Mouse (Mus musculus) macrophage (primary cell): Measurements from ENCODE around the gene Kbtbd4. TPM values are rescaled to one million over a fixed set of nuclear protein-coding genes. Genes with fewer than 3 reads are reported as not detected.

Experiments
- H3K27ac ChIP-seq: fragments of 350-480 bp; formaldehyde crosslinking; 2 replicates; pipeline ENCODE4 v1.9.0; 2021
- H3K36me3 ChIP-seq: fragments of 350-480 bp; formaldehyde crosslinking; 2 replicates; pipeline ENCODE4 v1.9.0; 2021; ENCODE audit errors: inconsistent target
- H3K4me3 ChIP-seq: fragments of 350-480 bp; formaldehyde crosslinking; 2 replicates; pipeline ENCODE4 v1.9.0; 2021; ENCODE audit errors: inconsistent target
- H3K79me2 ChIP-seq: fragments of 350-480 bp; formaldehyde crosslinking; 2 replicates; pipeline ENCODE4 v1.9.0; 2021; ENCODE audit errors: inconsistent target
- WGBS: methylation state at CpG from one replicate; pipeline ENCODE4 v1.1.7; 2026; ENCODE audit warnings: inconsistent platforms; ENCODE audit not compliant: missing documents; 5-methylcytosine and 5-hydroxymethylcytosine counted together
- polyA plus RNA-seq: library from polyadenylated mRNA; stranded (reverse); fragments of 250-400 nt; gene quantifications from 3 replicates; pipeline ENCODE4 v1.2.4, GENCODE M21; 2018; ENCODE audit warnings: inconsistent platforms
- total RNA-seq, 78 experiments: library from RNA; depleted of rRNA; stranded (reverse); fragments of 250-400 nt; gene quantifications; 1 replicate in 9 of 78; 2 replicates in 24 of 78; 3 replicates in 43 of 78; 4 replicates in 2 of 78; pipeline ENCODE4 v1.2.4; 2018; ENCODE audit warnings: inconsistent platforms in 56 of 78

Kbtbd4 gene
- total RNA-seq (2018; cell fraction: chromatin; rRNA removed): 10 to 100 TPM in 14 of 26 experiments, 1 to 10 TPM in 11, under 1 TPM in 1; 0.82 to 24.8 (median 12.2) TPM
- total RNA-seq (2018; cell fraction: cytosol; rRNA removed): 10 to 100 TPM in 22 of 26 experiments, 1 to 10 TPM in 4; 5.5 to 18.9 (median 14.1) TPM
- 10 to 100 TPM in 17 of 26 experiments, 1 to 10 TPM in 9; 3.5 to 23.2 (median 13.0) TPM for total RNA-seq (2018; cell fraction: nucleus; rRNA removed)
- 11.7 to 17.7 TPM (median 14.4 TPM) in 3 replicates for polyA plus RNA-seq

DNA sequence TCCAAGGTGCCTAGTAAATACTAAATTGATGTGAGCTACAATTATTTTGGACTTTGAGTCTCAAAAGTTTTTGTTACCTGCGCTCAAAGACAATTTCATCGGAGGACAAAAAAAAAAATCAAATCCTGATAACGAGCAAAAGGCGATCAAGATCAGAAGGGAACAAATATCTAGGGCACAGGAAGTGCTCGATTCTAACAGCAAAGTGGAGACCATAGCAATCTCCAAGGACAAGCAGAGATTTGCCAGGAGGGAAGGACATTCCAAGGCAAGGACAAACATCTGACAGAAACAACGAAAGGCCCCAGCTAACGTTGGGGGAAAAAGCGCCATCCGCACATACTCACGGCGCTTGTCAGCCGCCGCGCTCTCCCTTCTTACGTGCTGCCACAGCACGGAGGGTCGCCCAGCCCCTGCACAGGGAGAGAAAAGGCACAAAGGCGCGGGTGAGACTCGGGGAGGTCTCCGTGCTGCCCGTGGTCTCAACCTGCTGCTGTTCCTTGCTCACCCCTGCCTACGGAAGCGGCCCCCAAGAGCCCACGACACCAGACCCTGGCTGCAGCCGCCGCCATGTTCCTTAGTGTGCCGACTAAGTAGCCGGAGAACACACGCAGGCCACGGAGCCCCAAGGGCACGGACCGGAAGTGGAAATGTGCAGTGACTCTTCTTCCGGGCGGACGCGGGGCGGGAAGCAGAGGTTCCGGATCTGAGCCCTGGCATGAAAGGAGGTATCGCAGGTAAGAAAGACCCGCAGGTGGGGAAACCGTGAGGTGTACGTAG lies at the start of gene Kbtbd4, which contains the start of gene Ndufs3:
TSS of gene Kbtbd4 (plus strand) at position 665 of the 780 bp plus-strand sequence.
TSS of gene Ndufs3 (minus strand) at position 752 of the 780 bp plus-strand sequence.
- peaks cover 25% of the 10 kb centered on the region for H3K36me3 ChIP-seq
- WGBS: 3% methylated on average over 33 of the region's 43 CpGs

DNA sequence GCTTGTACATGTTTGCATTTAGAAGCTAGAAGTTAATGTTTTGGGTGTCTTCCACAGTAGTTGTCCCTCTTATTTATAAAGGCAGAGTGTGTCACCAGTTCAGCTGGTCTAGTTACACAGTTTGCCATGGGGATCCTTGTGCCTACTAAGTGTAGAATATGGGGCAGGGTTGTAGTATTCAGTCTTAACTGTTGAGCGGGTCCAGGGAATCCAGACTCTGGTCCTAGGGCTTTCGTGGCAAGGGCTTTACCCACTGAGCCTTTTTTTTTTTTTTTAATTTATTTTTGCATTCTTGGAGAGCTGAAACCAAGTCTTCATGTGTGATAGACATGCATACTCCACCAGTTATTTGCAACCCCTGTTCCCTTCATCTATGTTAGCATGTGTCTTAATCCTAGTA lies 43.1 kb upstream of the Kbtbd4 start:
- Histone ChIP-seq H3K79me2 (no peaks in the 10 kb centered on the region), H3K36me3 (peaks cover 78% of the 10 kb centered on the region), H3K4me3 (no peak overlapping the region), H3K27ac (no peak overlapping the region)
- 92% methylated on average over 2 of the region's 2 CpGs for WGBS

More for the DNA sequence above, at the start of gene Kbtbd4, which contains the start of gene Ndufs3:
- H3K27ac ChIP-seq: peak within 1 kb of the TSS; percentile 85
- H3K4me3 ChIP-seq: peak within 1 kb of the TSS; percentile 90
- peaks cover 44% of the 10 kb centered on the region for H3K79me2 ChIP-seq

DNA sequence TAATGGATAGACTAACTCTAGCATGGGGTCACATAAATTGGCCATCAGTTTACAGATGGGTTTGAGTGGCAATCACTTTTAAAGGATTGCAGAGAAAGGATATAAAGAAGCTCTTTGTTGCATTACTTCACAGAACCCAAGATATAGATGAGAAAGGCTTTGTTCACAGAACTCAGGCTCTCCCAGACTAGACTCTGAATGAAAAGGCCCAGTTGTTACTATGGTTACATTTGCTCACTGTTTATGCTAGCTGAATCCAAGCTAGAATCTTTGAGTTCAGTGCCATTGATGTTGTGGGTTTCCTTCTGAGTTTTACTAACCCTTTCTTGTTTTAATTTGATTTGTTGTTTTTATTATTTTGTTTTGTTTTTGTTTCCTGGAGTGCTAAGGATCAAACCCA lies 40.4 kb upstream of the Kbtbd4 start:
- Histone ChIP-seq H3K27ac (no peak overlapping the region), H3K36me3 (peaks cover 64% of the 10 kb centered on the region), H3K4me3 (no peak overlapping the region), H3K79me2 (no peaks in the 10 kb centered on the region)

DNA sequence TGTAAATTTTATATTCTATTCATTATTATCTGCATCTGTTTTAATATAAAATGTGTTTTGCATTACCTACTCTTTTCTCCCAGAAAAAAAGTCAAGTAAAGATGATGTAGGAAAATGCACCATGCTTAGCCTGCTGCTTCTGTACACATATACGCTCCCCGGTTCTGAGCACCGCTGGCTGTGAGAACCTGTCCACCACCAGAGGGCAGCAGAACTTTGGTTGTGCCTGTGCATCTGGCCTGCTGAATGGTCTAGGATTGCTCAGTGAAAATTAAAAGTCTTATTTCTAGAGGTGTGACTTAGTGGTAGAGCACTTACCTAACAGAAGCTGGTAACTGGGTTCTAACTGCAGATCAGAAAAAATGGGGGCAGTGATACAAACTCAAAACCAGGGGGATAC lies 38.0 kb upstream of the Kbtbd4 start:
- Histone ChIP-seq H3K36me3 (peaks cover 42% of the 10 kb centered on the region), H3K4me3 (no peak overlapping the region), H3K79me2 (no peaks in the 10 kb centered on the region), H3K27ac (no peak overlapping the region)
- 48% methylated on average over 3 of the region's 3 CpGs for WGBS

DNA sequence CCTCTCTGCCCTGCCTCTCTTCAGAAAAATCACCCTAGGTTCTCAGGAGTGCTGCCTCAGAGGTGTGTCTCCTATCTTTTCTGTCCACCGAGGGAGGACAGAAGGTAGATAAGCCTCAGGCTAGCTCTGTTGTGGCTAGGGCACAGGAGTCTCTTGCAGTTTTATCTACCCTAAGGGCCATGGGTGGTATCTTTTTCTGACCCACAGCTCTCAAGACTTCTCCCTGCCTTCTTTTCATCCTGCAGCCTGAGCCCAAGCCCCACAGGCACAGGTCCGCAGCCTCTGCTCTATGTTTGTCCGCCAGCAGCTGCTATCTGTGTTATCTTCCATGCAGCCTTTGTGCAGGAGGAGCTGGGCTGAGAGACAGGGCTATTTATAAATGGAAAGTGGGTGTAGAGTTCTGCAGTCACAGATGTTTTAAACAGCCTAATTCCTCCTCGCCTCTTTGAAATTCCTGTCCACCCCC lies 34.4 kb upstream of the Kbtbd4 start:
- Histone ChIP-seq H3K4me3 (no peak overlapping the region), H3K36me3 (peaks cover 11% of the 10 kb centered on the region), H3K79me2 (no peaks in the 10 kb centered on the region), H3K27ac (no peak overlapping the region)
- WGBS: 73% methylated on average over 4 of the region's 4 CpGs

DNA sequence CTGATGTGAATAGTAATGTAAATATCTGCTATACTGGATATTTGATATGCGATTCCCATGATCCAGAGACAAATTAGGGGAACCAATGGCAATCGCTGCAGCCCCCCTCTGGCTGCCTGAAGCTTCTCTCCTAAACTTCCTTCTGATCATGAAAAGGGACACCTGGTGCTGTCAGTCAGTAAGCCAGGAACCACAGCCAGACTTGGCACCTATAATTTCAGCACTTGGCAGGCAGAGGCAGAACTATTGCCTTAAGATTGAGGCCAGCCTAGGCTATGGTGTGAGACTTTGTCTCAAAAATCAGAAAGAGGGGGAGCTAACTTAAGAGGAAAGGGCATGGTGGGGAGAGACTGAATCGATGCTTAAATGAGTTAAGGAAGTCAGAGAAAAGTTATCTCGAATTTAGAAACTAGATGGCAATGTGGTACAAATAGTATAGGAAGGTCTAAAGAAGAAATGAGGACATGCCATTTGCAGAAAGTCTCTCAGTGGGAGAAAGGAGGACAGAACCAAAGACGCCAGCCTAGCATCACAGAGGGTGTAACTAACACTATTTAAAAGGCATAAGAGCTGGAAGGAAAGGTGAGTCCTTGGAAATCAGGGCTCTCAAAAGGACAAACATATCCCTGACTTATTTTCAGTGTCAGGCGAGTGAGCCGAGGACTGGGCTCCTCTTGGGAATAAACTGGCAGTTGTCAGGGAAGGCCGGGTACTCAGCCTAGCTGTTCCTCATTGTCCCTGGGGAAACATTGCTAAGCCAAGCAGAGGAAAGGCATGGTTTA lies 33.2 kb upstream of the Kbtbd4 start:
- no peak overlapping the region for H3K27ac ChIP-seq
- H3K79me2 ChIP-seq: no peaks in the 10 kb centered on the region
- H3K4me3 ChIP-seq: no peak overlapping the region
- 0 out of 2 replicates have a peak, but pooled peaks cover under 1% of the 10 kb centered on the region for H3K36me3 ChIP-seq
- 68% methylated on average over 8 of the region's 8 CpGs for WGBS

DNA sequence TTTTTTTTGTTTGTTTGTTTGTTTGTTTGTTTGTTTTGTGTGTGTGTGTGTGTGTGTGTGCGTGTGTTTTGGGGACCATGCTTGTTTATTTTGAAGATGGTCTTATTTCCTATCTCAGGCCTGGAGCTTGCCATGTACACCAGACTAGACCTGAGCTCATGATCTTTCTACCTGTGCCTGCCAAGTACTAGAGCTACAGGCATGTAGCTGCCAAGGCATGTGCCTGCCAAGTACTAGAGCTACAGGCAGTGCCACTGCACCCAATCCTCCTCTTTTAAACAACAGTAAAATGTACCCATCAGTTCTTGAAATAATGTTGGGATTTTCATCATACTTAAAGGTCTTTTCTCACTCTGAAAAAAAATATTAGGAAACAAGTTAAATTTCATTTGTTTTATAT lies 30.5 kb upstream of the Kbtbd4 start:
- no peaks in the 10 kb centered on the region for H3K36me3 ChIP-seq
- 100% methylated on average over 1 of the region's 1 CpGs for WGBS

DNA sequence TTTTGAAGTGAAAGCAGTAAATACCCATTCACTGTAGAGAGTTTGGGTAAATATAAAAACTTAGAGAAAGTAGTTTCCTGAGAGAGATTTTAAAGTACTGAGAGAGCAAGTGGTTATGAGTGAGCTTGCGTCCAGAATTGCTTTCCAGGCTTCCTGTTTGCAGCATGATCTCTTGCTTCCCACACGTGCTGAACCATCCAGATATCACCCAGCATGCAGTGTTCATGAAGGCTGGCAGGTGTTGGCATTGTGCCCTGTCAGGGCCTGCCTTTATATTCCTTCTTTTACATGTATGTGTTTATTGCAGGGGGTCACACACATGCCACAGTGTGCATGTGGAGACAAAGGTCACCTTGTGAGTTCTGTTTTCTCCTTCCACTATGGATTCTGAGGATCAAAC lies 29.3 kb upstream of the Kbtbd4 start:
- Histone ChIP-seq H3K79me2 (no peaks in the 10 kb centered on the region), H3K36me3 (no peaks in the 10 kb centered on the region), H3K4me3 (no peak overlapping the region), H3K27ac (no peak overlapping the region)
- WGBS: 0% methylated on average over 1 of the region's 2 CpGs

More for the DNA sequence above, 30.5 kb upstream of the Kbtbd4 start:
- Histone ChIP-seq H3K79me2 (no peaks in the 10 kb centered on the region), H3K27ac (no peak overlapping the region), H3K4me3 (no peak overlapping the region)

DNA sequence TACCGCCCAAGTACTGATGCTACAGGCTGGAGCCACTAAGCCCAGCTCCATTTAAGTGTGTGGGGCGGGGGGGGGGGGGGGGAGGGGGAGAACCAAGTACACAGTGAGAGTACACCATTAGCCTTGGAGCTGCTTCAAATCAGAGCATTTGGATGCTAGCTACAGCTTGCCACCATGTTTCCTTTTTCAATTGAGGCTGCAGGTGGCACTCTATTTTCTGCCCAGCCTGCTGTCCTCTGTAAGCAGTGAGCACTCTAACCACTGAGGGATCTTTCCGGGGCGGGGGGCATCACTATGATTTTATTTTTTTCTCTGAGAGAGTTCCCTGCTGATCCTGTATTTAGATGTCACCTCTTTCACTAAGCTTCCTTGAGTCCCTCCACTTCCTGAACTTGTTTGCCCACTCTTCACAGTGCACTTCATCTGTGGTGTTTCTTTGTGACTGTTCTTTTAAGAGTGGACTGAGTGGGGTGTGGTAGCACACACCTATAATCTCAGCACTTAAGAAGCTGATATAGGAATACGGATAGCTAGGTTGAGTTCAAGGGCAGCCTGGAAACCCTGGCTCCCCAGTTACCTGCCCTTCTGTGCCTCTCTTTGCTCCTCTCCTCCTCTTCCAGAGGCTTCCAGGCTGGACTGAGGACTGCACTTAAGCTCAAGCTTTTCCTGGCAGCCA lies 26.8 kb upstream of the Kbtbd4 start:
- Histone ChIP-seq H3K36me3 (no peaks in the 10 kb centered on the region), H3K79me2 (no peaks in the 10 kb centered on the region), H3K27ac (no peak overlapping the region), H3K4me3 (no peak overlapping the region)
- WGBS: 66% methylated on average over 5 of the region's 5 CpGs

DNA sequence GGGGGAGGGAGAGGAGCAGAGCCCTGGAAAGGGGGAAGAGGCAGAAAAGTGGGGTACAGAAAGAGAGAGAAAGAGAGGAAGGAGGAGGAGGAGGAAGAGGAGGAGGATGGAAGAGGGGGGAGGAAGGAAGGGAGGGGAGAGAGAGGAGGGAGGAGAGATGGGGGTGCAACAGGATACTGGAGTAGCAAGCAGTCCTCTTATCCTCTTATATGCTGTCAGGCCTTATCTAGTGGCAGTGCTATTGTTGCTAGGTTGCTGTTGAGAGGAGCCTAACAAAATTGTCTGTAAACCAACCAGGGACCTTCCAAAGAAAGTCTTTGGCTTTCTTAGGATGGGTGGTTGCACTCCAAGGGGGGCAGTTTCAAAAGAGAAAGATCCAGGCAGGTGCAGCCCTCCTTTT lies 25.1 kb upstream of the Kbtbd4 start:
- no peak overlapping the region for H3K27ac ChIP-seq
- no peaks in the 10 kb centered on the region for H3K79me2 ChIP-seq
- H3K36me3 ChIP-seq: no peaks in the 10 kb centered on the region
- no peak overlapping the region for H3K4me3 ChIP-seq

DNA sequence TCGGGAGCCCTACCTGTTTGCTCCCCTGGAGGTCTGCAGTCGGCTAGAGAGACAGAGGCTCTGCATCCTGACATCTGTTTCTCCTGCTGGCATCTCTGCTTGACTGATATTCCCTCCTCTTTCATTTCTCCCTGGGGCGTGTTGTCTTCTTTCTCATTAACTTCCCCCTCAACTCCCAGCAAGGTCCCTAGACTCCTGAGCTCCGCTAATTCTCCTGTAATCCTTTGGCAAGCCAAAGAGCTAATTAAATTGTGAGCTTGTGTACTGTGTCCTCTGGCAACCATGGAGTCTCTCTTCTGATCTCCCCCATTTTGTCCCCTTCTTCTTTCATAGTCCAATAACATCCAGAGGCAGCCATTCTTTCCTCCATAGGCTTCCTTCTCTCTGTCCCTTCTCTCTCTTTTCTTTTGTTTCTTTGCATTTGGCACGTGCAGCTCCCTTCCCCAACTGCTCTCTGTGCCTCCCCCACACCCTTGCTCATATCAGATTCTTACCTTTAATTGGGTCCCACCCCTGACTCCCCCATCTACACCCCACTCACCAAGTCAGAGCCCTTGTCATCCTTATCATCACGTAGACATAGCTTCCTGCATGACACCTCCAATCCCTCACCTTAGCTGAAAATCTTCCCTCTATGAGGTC lies 24.3 kb upstream of the Kbtbd4 start:
- H3K36me3 ChIP-seq: no peaks in the 10 kb centered on the region
- 69% methylated on average over 5 of the region's 6 CpGs for WGBS
- H3K4me3 ChIP-seq: no peak overlapping the region
- no peaks in the 10 kb centered on the region for H3K79me2 ChIP-seq
- H3K27ac ChIP-seq: no peak overlapping the region

DNA sequence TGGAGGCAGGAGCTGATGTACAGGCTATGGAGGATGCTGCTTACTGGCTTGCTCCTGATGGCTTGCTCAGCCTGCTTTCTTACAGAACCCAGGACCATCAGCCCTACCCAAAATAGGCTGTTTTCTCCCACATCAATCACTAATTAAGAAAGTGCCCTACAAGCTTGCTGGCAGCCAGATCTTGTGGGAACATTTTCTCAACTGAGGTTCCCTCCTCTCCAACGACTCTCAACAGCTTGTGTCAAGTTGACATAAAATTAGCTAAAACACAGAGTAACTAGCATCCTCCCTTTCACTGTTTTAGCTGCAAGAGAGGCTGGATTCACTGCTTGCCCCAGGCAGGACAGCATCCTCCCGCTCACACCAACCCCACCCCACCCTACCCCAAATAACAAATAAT lies 22.7 kb upstream of the Kbtbd4 start:
- 85% methylated on average over 2 of the region's 2 CpGs for WGBS

DNA sequence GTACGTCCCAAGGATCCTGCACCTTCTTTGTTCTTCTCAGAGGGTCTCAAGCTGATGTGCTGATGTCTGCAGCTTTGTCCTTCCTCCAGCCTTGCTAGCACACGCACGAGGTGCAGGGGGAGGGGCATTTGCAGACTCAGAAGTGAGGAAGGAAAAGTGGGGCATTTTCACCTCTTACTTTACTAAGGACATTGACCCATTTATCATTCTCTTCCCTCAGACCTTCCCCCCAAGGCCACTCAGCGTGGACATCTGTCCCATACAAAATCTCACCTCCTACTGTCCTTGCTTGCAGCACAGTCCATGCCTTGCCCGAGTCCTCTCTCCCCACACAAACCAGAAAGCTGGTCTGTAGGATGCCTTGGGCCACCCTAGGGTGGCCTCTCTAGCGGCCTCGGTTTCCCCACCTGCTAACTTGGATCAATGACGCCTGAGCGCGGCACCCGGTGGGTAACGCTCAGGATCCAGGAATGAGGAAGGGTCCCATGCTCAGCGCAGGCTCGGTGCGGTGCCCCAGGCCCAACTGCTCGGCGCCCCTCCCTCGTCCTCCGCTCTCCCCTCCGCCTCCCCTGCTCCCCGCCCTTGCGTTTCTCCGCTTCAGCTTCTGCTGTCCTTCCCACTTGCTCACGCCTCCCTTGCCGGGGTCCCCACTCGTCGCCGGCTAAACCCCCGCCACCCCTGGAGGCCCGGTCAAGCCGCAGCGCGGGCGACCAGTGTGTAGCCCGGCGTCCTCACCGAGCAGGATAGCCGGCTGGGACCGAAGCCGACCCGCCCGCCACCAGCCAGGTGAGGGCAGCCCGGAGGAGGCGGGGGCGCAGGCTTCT lies 19.1 kb upstream of the Kbtbd4 start, which contains the start of gene C1qtnf4:
TSS of gene C1qtnf4 (plus strand) at position 643 of the 824 bp plus-strand sequence.
- Histone ChIP-seq H3K36me3 (no peaks in the 10 kb centered on the region), H3K27ac (no peak within 1 kb of the TSS), H3K4me3 (no peak within 1 kb of the TSS), H3K79me2 (no peaks in the 10 kb centered on the region)
- 7% methylated on average over 39 of the region's 45 CpGs for WGBS

More for the DNA sequence above, 22.7 kb upstream of the Kbtbd4 start:
- H3K36me3 ChIP-seq: no peaks in the 10 kb centered on the region
- no peaks in the 10 kb centered on the region for H3K79me2 ChIP-seq
- no peak overlapping the region for H3K4me3 ChIP-seq
- no peak overlapping the region for H3K27ac ChIP-seq
